Mouse (Mus musculus) MEL (cell line): ENCODE measurements around the gene Proser3.

Experiments used
- BHLHE40 ChIP-seq: IDR thresholded peaks from 2 replicates; pipeline ENCODE4 v1.6.1; 2012; ENCODE audit warnings: low read depth, mild to moderate bottlenecking, inconsistent platforms, low read length, improper control_type of control experiment, borderline replicate concordance
- CHD2 ChIP-seq: IDR thresholded peaks from 2 replicates; pipeline ENCODE4 v1.6.1; 2011; ENCODE audit warnings: low read length, improper control_type of control experiment
- CTCF ChIP-seq, 3 experiments: IDR thresholded peaks in 2 of 3; conservative IDR thresholded peaks in 1 of 3; 2 replicates each; pipeline ENCODE4 v1.5.1; 2011 to 2012; ENCODE audit warnings: low read length in 3 of 3, low read depth in 2 of 3, mild to moderate bottlenecking in 2 of 3, improper control_type of control experiment in 1 of 3, inconsistent platforms in 1 of 3, mixed read lengths in 1 of 3, moderate library complexity in 1 of 3; ENCODE audit not compliant: control insufficient read depth in 1 of 3, insufficient read depth in 1 of 3, poor library complexity in 1 of 3, severe bottlenecking in 1 of 3
- GATA1 ChIP-seq: IDR thresholded peaks from 2 replicates; pipeline ENCODE4 v1.6.1; 2011; ENCODE audit warnings: low read depth, low read length, improper control_type of control experiment
- POLR2A ChIP-seq, 2 experiments: IDR thresholded peaks; 2 replicates each; pipeline ENCODE4 v1.6.1; 2011 to 2012; ENCODE audit warnings: low read length in 2 of 2, mild to moderate bottlenecking in 2 of 2, control low read depth in 1 of 2, improper control_type of control experiment in 1 of 2, low read depth in 1 of 2, moderate library complexity in 1 of 2; ENCODE audit not compliant: control insufficient read depth in 1 of 2, insufficient read depth in 1 of 2, poor library complexity in 1 of 2
- POLR2AphosphoS2 ChIP-seq: IDR thresholded peaks from 2 replicates; pipeline ENCODE4 v1.6.1; 2011; ENCODE audit warnings: low read length, improper control_type of control experiment
- TAL1 ChIP-seq: IDR thresholded peaks from 2 replicates; pipeline ENCODE4 v1.6.1; 2012; ENCODE audit warnings: mild to moderate bottlenecking, inconsistent platforms, low read length, moderate library complexity, mixed read lengths
- USF1 ChIP-seq: IDR thresholded peaks from 2 replicates; pipeline ENCODE4 v1.6.1; 2014; ENCODE audit warnings: low read depth, mild to moderate bottlenecking, inconsistent platforms, low read length, improper control_type of control experiment, moderate library complexity
- ZKSCAN1 ChIP-seq: IDR thresholded peaks from 2 replicates; pipeline ENCODE4 v1.6.1; 2012; ENCODE audit warnings: low read depth, mild to moderate bottlenecking, inconsistent platforms, low read length, improper control_type of control experiment, moderate library complexity

- TF ChIP-seq BHLHE40, result no peak
- TF ChIP-seq POLR2AphosphoS2, result no peak
- TF ChIP-seq CTCF (IDR thresholded peaks at IDR 0.05 in 2 of 3, conservative IDR thresholded peaks at IDR 0.05 in 1 of 3; ENCODE audit: control insufficient read depth in 1 of 3, insufficient read depth in 1 of 3, low read depth in 2 of 3, low read length in 3 of 3, poor library complexity in 1 of 3, severe bottlenecking in 1 of 3), result peak; percentile 73 to 81 (median 80)
- no peak for TF ChIP-seq CHD2
- no peak for TF ChIP-seq USF1
- TF ChIP-seq TAL1, result no peak
- TF ChIP-seq GATA1, result no peak
- TF ChIP-seq POLR2A (IDR thresholded peaks at IDR 0.05; ENCODE audit: control insufficient read depth in 1 of 2, insufficient read depth in 1 of 2, low read depth in 1 of 2, low read length in 2 of 2, poor library complexity in 1 of 2), result no peak
- no peak for TF ChIP-seq ZKSCAN1
Observed at GRCm38 (mm10) chr7:30490251-30490956, 61.7 kb downstream of the Proser3 start.
